Mouse (Mus musculus) kidney, adult 2 months (tissue): ENCODE measurements around the gene Prickle2. TPM values are rescaled to one million over a fixed set of nuclear protein-coding genes. Genes with fewer than 3 reads are reported as not detected.

Experiments
- DNase-seq: peaks from one replicate; pipeline ENCODE4 v3.0.0; 2021
- H3K27ac ChIP-seq: fragments of 200-500 bp; 2 replicates; pipeline ENCODE4 v1.5.1; 2012; ENCODE audit warnings: low read depth, low read length, control low read depth, inconsistent platforms; ENCODE audit not compliant: insufficient read depth
- H3K27me3 ChIP-seq: fragments of 200-500 bp; replicated peaks from 2 replicates; pipeline ENCODE4 v1.6.1; 2012; ENCODE audit warnings: mild to moderate bottlenecking, moderate library complexity, low read length, inconsistent platforms; ENCODE audit not compliant: control insufficient read depth, insufficient read depth
- H3K36me3 ChIP-seq: fragments of 200-500 bp; 2 replicates; pipeline ENCODE4 v1.6.1; 2012; ENCODE audit warnings: mild to moderate bottlenecking, moderate library complexity, low read length, inconsistent platforms; ENCODE audit not compliant: control insufficient read depth, insufficient read depth
- H3K4me1 ChIP-seq: fragments of 200-500 bp; 2 replicates; pipeline ENCODE4 v1.6.1; 2011; ENCODE audit warnings: low read length; ENCODE audit not compliant: control insufficient read depth, insufficient read depth
- H3K4me3 ChIP-seq: fragments of 200-500 bp; 2 replicates; pipeline ENCODE4 v1.5.1; 2011; ENCODE audit warnings: mild to moderate bottlenecking, low read depth, low read length, control low read depth; ENCODE audit not compliant: insufficient read depth
- CTCF ChIP-seq: fragments of 200-500 bp; conservative IDR thresholded peaks from 2 replicates; pipeline ENCODE4 v1.5.1; 2011; ENCODE audit warnings: low read depth, mild to moderate bottlenecking, control low read depth, low read length, moderate library complexity, mixed read lengths; ENCODE audit not compliant: insufficient read depth, insufficient read length
- POLR2A ChIP-seq: fragments of 200-500 bp; IDR thresholded peaks from one replicate; pipeline ENCODE4 v1.6.1; 2011; ENCODE audit warnings: low read depth, low read length, control low read depth
- WGBS: fragments of 180-500 bp; shearing (Covaris S2); methylation state at CpG from one replicate; pipeline ENCODE4 v1.1.7; 2018; 5-methylcytosine and 5-hydroxymethylcytosine counted together
- polyA plus RNA-seq: library from polyadenylated mRNA; depleted of rRNA; stranded (reverse); fragments of >200 nt; gene quantifications from 2 replicates; pipeline ENCODE4 v1.2.3, GENCODE M21; 2012

The Prickle2 gene
- polyA plus RNA-seq, 1 experiment: 2.5 TPM

- no peak overlapping the region for H3K27ac ChIP-seq
- no peaks in the 10 kb centered on the region for H3K27me3 ChIP-seq
- no peaks in the 10 kb centered on the region for H3K36me3 ChIP-seq
- DNase-seq: no peak
- H3K4me1 ChIP-seq: no peaks in the 10 kb centered on the region
- TF ChIP-seq POLR2A (no peak), CTCF (no peak)
- 55% methylated on average over 5 of the region's 5 CpGs for WGBS
- H3K4me3 ChIP-seq: no peak overlapping the region
Observed at GRCm38 (mm10) chr6:92589381-92590065, 116.4 kb downstream of the Prickle2 start.

GRCm38 (mm10) chr6:92584026-92584425, 121.9 kb downstream of the Prickle2 start:
- WGBS: 61% methylated on average over 1 of the region's 1 CpGs
- H3K36me3 ChIP-seq: no peaks in the 10 kb centered on the region
- H3K4me3 ChIP-seq: no peak overlapping the region
- no peak for TF ChIP-seq POLR2A
- no peak for TF ChIP-seq CTCF
- no peak for DNase-seq
- no peaks in the 10 kb centered on the region for H3K27me3 ChIP-seq
- no peak overlapping the region for H3K27ac ChIP-seq
- H3K4me1 ChIP-seq: no peaks in the 10 kb centered on the region

- Histone ChIP-seq H3K27me3 (no peaks in the 10 kb centered on the region), H3K36me3 (no peaks in the 10 kb centered on the region), H3K4me1 (no peaks in the 10 kb centered on the region), H3K27ac (no peak overlapping the region), H3K4me3 (no peak overlapping the region)
- TF ChIP-seq POLR2A (no peak), CTCF (no peak)
- 66% methylated on average over 4 of the region's 4 CpGs for WGBS
- no peak for DNase-seq
Observed at GRCm38 (mm10) chr6:92575227-92575626, 130.7 kb downstream of the Prickle2 start.

- Histone ChIP-seq H3K27ac (no peak overlapping the region), H3K4me3 (no peak overlapping the region), H3K27me3 (no peaks in the 10 kb centered on the region), H3K4me1 (no peaks in the 10 kb centered on the region), H3K36me3 (no peaks in the 10 kb centered on the region)
- TF ChIP-seq POLR2A: no peak
- no peak for TF ChIP-seq CTCF
- no peak for DNase-seq
- WGBS: 76% methylated on average over 3 of the region's 3 CpGs
Observed at GRCm38 (mm10) chr6:92572139-92572538, 133.8 kb downstream of the Prickle2 start.

GRCm38 (mm10) chr6:92570090-92570489, 135.9 kb downstream of the Prickle2 start:
- no peaks in the 10 kb centered on the region for H3K4me1 ChIP-seq
- H3K27me3 ChIP-seq: no peaks in the 10 kb centered on the region
- H3K36me3 ChIP-seq: no peaks in the 10 kb centered on the region
- no peak for TF ChIP-seq POLR2A
- TF ChIP-seq CTCF: no peak
- no peak overlapping the region for H3K4me3 ChIP-seq
- H3K27ac ChIP-seq: no peak overlapping the region
- 83% methylated on average over 7 of the region's 7 CpGs for WGBS
- no peak for DNase-seq

- Histone ChIP-seq H3K4me3 (no peak overlapping the region), H3K36me3 (no peaks in the 10 kb centered on the region), H3K27ac (no peak overlapping the region), H3K4me1 (no peaks in the 10 kb centered on the region), H3K27me3 (no peaks in the 10 kb centered on the region)
- no peak for DNase-seq
- TF ChIP-seq CTCF (no peak), POLR2A (no peak)
- WGBS: 57% methylated on average over 4 of the region's 4 CpGs
Observed at GRCm38 (mm10) chr6:92569283-92569682, 136.7 kb downstream of the Prickle2 start.

GRCm38 (mm10) chr6:92559261-92559660, 146.7 kb downstream of the Prickle2 start:
- no peak for TF ChIP-seq POLR2A
- 0 out of 2 replicates have a peak, but pooled peaks have one; percentile 2 for TF ChIP-seq CTCF
- H3K36me3 ChIP-seq: no peaks in the 10 kb centered on the region
- DNase-seq: no peak
- no peak overlapping the region for H3K27ac ChIP-seq
- no peak overlapping the region for H3K4me3 ChIP-seq
- 93% methylated on average over 1 of the region's 1 CpGs for WGBS
- H3K27me3 ChIP-seq: no peaks in the 10 kb centered on the region
- no peaks in the 10 kb centered on the region for H3K4me1 ChIP-seq
